In the genomic region with DNA sequence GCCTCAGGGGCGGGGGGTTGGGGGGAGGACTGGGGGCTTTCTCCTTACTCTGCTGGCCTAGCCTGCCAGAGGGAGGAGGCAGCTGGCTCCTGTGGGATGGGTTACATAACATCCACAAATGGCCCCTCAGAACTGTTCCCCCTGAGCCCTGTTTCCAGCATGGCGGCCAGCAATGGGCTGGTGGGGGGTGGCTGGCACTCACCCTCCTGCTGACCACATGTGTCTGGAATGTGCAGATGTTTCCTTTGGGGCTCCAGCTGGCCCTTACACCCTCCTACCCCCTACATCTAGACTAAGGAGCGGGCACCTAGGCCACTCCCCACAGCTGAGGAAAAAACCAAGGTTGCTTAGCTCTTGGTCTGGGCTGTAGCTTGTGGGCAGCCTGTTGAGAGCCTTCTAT, we compare ENCODE assay signal across 8 mouse cellular contexts. TPM values are rescaled to one million over a fixed set of nuclear protein-coding genes. Genes with fewer than 3 reads are reported as not detected.
DNase-seq lines count a peak whose midpoint lies in the region; ATAC-seq lines count a peak whose summit lies in the region.

No protein-coding gene starts in this region.

- no peak overlapping the region for H3K4me2 ChIP-seq in kidney, embryonic 14.5 days (replicated peaks; ENCODE audit: low read depth, low read length)
- peak overlapping the region; percentile 21; the same call in 1 of the 2 replicates for H3K4me2 ChIP-seq in intestine, embryonic 16.5 days (ENCODE audit: low read depth, low read length)

- H3K27ac ChIP-seq in kidney, embryonic 14.5 days (ENCODE audit: low read depth, low read length), result peak overlapping the region; percentile 63; the same call in 1 of the 2 replicates
- peak overlapping the region; percentile 88 for H3K27ac ChIP-seq in intestine, embryonic 16.5 days (ENCODE audit: low read length)

- no peaks in the 10 kb centered on the region for H3K4me1 ChIP-seq in kidney, embryonic 14.5 days (ENCODE audit: control insufficient read depth, insufficient read depth, low read length)
- peaks cover 19% of the 10 kb centered on the region for H3K4me1 ChIP-seq in intestine, embryonic 16.5 days (ENCODE audit: control insufficient read depth, insufficient read depth, low read length)

- ATAC-seq in kidney, embryonic 14.5 days (ENCODE audit: low FRiP score, low TSS enrichment), result no peak
- peak; percentile 39; the same call in 1 of the 2 replicates for ATAC-seq in intestine, embryonic 16.5 days
- ATAC-seq in megakaryocyte-erythroid progenitor cell, adult 5-6 weeks (replicated peaks; ENCODE audit: low FRiP score, low TSS enrichment, poor library complexity, severe bottlenecking), result no peak

- no peak for DNase-seq in kidney, adult 9 months
- peak; percentile 98 for DNase-seq in heart, adult 11 months
- DNase-seq in lung, postnatal 4 days, result peak; percentile 55 to 77
- no peak for DNase-seq in left cerebral cortex, adult 18-20 months (ENCODE audit: low spot score in 2 of 2)
- no peak for DNase-seq in cerebellum, postnatal 36 days

- WGBS in kidney, embryonic 14.5 days, result 61% methylated on average over 3 of the region's 3 CpGs
- 65% methylated on average over 3 of the region's 3 CpGs for WGBS in intestine, embryonic 16.5 days

- no peaks in the 10 kb centered on the region for H3K9me3 ChIP-seq in kidney, embryonic 14.5 days (ENCODE audit: control insufficient read depth, low read length)
- H3K9me3 ChIP-seq in intestine, embryonic 16.5 days (ENCODE audit: control insufficient read depth, low read length), result no peaks in the 10 kb centered on the region

- no peaks in the 10 kb centered on the region for H3K36me3 ChIP-seq in kidney, embryonic 14.5 days (ENCODE audit: control insufficient read depth, insufficient read depth, low read length)
- H3K36me3 ChIP-seq in intestine, embryonic 16.5 days (ENCODE audit: control insufficient read depth, insufficient read depth, low read length), result no peaks in the 10 kb centered on the region

- no peak overlapping the region for H3K9ac ChIP-seq in kidney, embryonic 14.5 days (ENCODE audit: low read depth, low read length)
- H3K9ac ChIP-seq in intestine, embryonic 16.5 days (ENCODE audit: low read depth, low read length), result no peak overlapping the region

- H3K4me3 ChIP-seq in kidney, embryonic 14.5 days (ENCODE audit: low read length), result no peak overlapping the region
- H3K4me3 ChIP-seq in intestine, embryonic 16.5 days (ENCODE audit: low read length), result no peak overlapping the region

- no peaks in the 10 kb centered on the region for H3K27me3 ChIP-seq in kidney, embryonic 14.5 days (ENCODE audit: control insufficient read depth, insufficient read depth, low read length)
- H3K27me3 ChIP-seq in intestine, embryonic 16.5 days (replicated peaks; ENCODE audit: control insufficient read depth, insufficient read depth, low read length), result no peaks in the 10 kb centered on the region

RNA-seq across cellular contexts. Expression of gene Pkd1, which starts 9.5 kb away (rescaled TPM):
- 16.7 and 31.6 TPM in 2 replicates for polyA plus RNA-seq in kidney, embryonic 14.5 days (2014; fragmentation: Nextera tagmentation; extraction: Ambion mirVana)
- polyA plus RNA-seq in intestine, embryonic 16.5 days (2015; fragmentation: Nextera tagmentation; extraction: Ambion mirVana), result 12.2 and 13.5 TPM in 2 replicates
- 10 to 100 TPM; 67.5 to 71.2 TPM for total RNA-seq in left cerebral cortex, adult 18-20 months (2021)
- total RNA-seq in megakaryocyte-erythroid progenitor cell, adult 5-6 weeks (2014; fragmentation: Nextera tagmentation), result 17.2 and 20.5 TPM in 2 replicates
- total RNA-seq in megakaryocyte-erythroid progenitor cell, adult 5-6 weeks (2017), result 4.6 and 5.4 TPM in 2 replicates

RNA-seq across cellular contexts. Expression of gene Rab26, which starts 25.1 kb away (rescaled TPM):
- polyA plus RNA-seq in kidney, embryonic 14.5 days (2014; fragmentation: Nextera tagmentation; extraction: Ambion mirVana), result 2.7 and 2.8 TPM in 2 replicates
- polyA plus RNA-seq in intestine, embryonic 16.5 days (2015; fragmentation: Nextera tagmentation; extraction: Ambion mirVana), result 5.2 and 6.6 TPM in 2 replicates
- total RNA-seq in left cerebral cortex, adult 18-20 months (2021), result 10 to 100 TPM; 45.8 to 50.0 TPM
- not detected in 2 replicates for total RNA-seq in megakaryocyte-erythroid progenitor cell, adult 5-6 weeks (2014; fragmentation: Nextera tagmentation)
- total RNA-seq in megakaryocyte-erythroid progenitor cell, adult 5-6 weeks (2017), result 1.3 TPM in 1 of 2 replicates, not detected in the other

RNA-seq across cellular contexts. Expression of gene Traf7, which starts 31.4 kb away (rescaled TPM):
- polyA plus RNA-seq in kidney, embryonic 14.5 days (2014; fragmentation: Nextera tagmentation; extraction: Ambion mirVana), result 69.0 and 88.5 TPM in 2 replicates
- polyA plus RNA-seq in intestine, embryonic 16.5 days (2015; fragmentation: Nextera tagmentation; extraction: Ambion mirVana), result 81.9 and 87.6 TPM in 2 replicates
- total RNA-seq in left cerebral cortex, adult 18-20 months (2021), result 10 to 100 TPM; 64.2 to 83.9 TPM
- 111 and 143 TPM in 2 replicates for total RNA-seq in megakaryocyte-erythroid progenitor cell, adult 5-6 weeks (2014; fragmentation: Nextera tagmentation)
- total RNA-seq in megakaryocyte-erythroid progenitor cell, adult 5-6 weeks (2017), result 66.3 and 84.8 TPM in 2 replicates

Comparison
In these comparisons a context has a peak if more than half of its experiments do, and no peak if none do; other contexts are left out.
1. DNase-seq: peak in heart, adult 11 months (single experiment) and lung, postnatal 4 days (2 of 2); none in kidney, adult 9 months (single experiment), left cerebral cortex, adult 18-20 months (0 of 2) and cerebellum, postnatal 36 days (0 of 2).
2. RNA of gene Rab26, which starts 25.1 kb away (total RNA-seq): 45.8 to 50.0 TPM in left cerebral cortex, adult 18-20 months; 1.3 TPM in megakaryocyte-erythroid progenitor cell, adult 5-6 weeks; every median in the first group is over 10 times any median in the second.